8 mouse cellular contexts compared by ENCODE assay signal in genomic region chr4:48278757-48279497, GRCm38 (mm10). TPM values are rescaled to one million over a fixed set of nuclear protein-coding genes. Genes with fewer than 3 reads are reported as not detected.
DNase-seq lines count a peak whose midpoint lies in the region; ATAC-seq and TF ChIP-seq lines count a peak whose summit lies in the region.

No protein-coding gene starts in this region.

- H3K36me3 ChIP-seq in heart, postnatal 0 days (replicated peaks; ENCODE audit: control insufficient read depth, insufficient read depth, low read length) = no peaks in the 10 kb centered on the region
- peaks cover 7% of the 10 kb centered on the region; the same call in 1 of the 2 replicates for H3K36me3 ChIP-seq in limb, embryonic 13.5 days
- 0 out of 2 replicates have a peak, but pooled peaks cover 3% of the 10 kb centered on the region for H3K36me3 ChIP-seq in midbrain, embryonic 14.5 days (ENCODE audit: control insufficient read depth, insufficient read depth, low read length)

- H3K4me1 ChIP-seq in heart, postnatal 0 days (ENCODE audit: control insufficient read depth, insufficient read depth) = peaks cover 9% of the 10 kb centered on the region
- peaks cover 11% of the 10 kb centered on the region for H3K4me1 ChIP-seq in limb, embryonic 13.5 days
- H3K4me1 ChIP-seq in midbrain, embryonic 14.5 days (ENCODE audit: control insufficient read depth, insufficient read depth, low read length) = peaks cover 10% of the 10 kb centered on the region

- TF ChIP-seq CTCF in heart, postnatal 0 days (IDR thresholded peaks at IDR 0.05; ENCODE audit: low read depth) = no peak

- H3K9ac ChIP-seq in heart, postnatal 0 days (replicated peaks; ENCODE audit: low read depth, low read length) = peak overlapping the region; percentile 83
- peak overlapping the region; percentile 95 for H3K9ac ChIP-seq in limb, embryonic 13.5 days
- peak overlapping the region; percentile 61 for H3K9ac ChIP-seq in midbrain, embryonic 14.5 days (replicated peaks; ENCODE audit: low read length)

- DNase-seq in frontal cortex, postnatal 10 days (ENCODE audit: low spot score in 2 of 2) = no peak
- peak; percentile 11 for DNase-seq in urinary bladder, postnatal 25 days (ENCODE audit: low spot score)
- no peak for DNase-seq in urinary bladder, postnatal 10 days (ENCODE audit: low spot score)
- DNase-seq in heart, postnatal 0 days (ENCODE audit: low spot score) = peak; percentile 23
- peak; percentile 33 for DNase-seq in midbrain, embryonic 14.5 days
- no peak for DNase-seq in cerebellum, postnatal 25 days

- ATAC-seq in frontal cortex, adult (ENCODE audit: low TSS enrichment) = peak; percentile 5; the same call in 1 of the 2 replicates
- no peak; the same call in 1 of the 2 replicates for ATAC-seq in heart, postnatal 0 days (ENCODE audit: insufficient read depth, low read depth)
- peak; percentile 59; the same call in 1 of the 2 replicates for ATAC-seq in limb, embryonic 13.5 days (ENCODE audit: low FRiP score, low read depth)
- no peak for ATAC-seq in midbrain, embryonic 14.5 days (ENCODE audit: low FRiP score, low TSS enrichment)

- no peaks in the 10 kb centered on the region for H3K27me3 ChIP-seq in heart, postnatal 0 days (ENCODE audit: control insufficient read depth, insufficient read depth, low read length)
- H3K27me3 ChIP-seq in limb, embryonic 13.5 days = no peaks in the 10 kb centered on the region
- H3K27me3 ChIP-seq in midbrain, embryonic 14.5 days (ENCODE audit: control insufficient read depth, insufficient read depth, low read length) = no peaks in the 10 kb centered on the region

- H3K9me3 ChIP-seq in heart, postnatal 0 days (replicated peaks; ENCODE audit: control insufficient read depth, low read length) = no peaks in the 10 kb centered on the region
- no peaks in the 10 kb centered on the region; the same call in 1 of the 2 replicates for H3K9me3 ChIP-seq in limb, embryonic 13.5 days
- no peaks in the 10 kb centered on the region for H3K9me3 ChIP-seq in midbrain, embryonic 14.5 days (ENCODE audit: control insufficient read depth, low read length)

- no peak for TF ChIP-seq EP300 in heart, postnatal 0 days (IDR thresholded peaks at IDR 0.05; ENCODE audit: low read depth)

- WGBS in heart, postnatal 0 days = under 1% methylated on average over 32 of the region's 34 CpGs
- under 1% methylated on average over 34 of the region's 34 CpGs for WGBS in limb, embryonic 13.5 days
- under 1% methylated on average over 34 of the region's 34 CpGs for whole genome bisulfite sequencing in midbrain, embryonic 14.5 days

- peak overlapping the region; percentile 63 for H3K4me2 ChIP-seq in heart, postnatal 0 days (ENCODE audit: low read depth, low read length)
- H3K4me2 ChIP-seq in limb, embryonic 13.5 days (replicated peaks) = peak overlapping the region; percentile 88
- H3K4me2 ChIP-seq in midbrain, embryonic 14.5 days (ENCODE audit: low read length) = peak overlapping the region; percentile 92

- H3K4me3 ChIP-seq in heart, postnatal 0 days (ENCODE audit: low read depth, low read length) = peak overlapping the region; percentile 76
- H3K4me3 ChIP-seq in limb, embryonic 13.5 days = peak overlapping the region; percentile 98
- peak overlapping the region; percentile 60 for H3K4me3 ChIP-seq in midbrain, embryonic 14.5 days (replicated peaks; ENCODE audit: low read depth, low read length)

- peak overlapping the region; percentile 74 for H3K27ac ChIP-seq in heart, postnatal 0 days (ENCODE audit: low read depth)
- peak overlapping the region; percentile 33; the same call in 1 of the 2 replicates for H3K27ac ChIP-seq in limb, embryonic 13.5 days
- H3K27ac ChIP-seq in midbrain, embryonic 14.5 days (replicated peaks; ENCODE audit: low read depth, low read length) = no peak overlapping the region; the same call in 1 of the 2 replicates

RNA-seq across cellular contexts. Expression of gene Erp44, which starts 0.4 kb away (rescaled TPM):
- total RNA-seq in heart, postnatal 0 days (2014; rRNA removed; ENCODE audit: low replicate concordance) = 14.1 and 14.3 TPM in 2 replicates
- polyA plus RNA-seq in heart, postnatal 0 days (2015; fragmentation: Nextera tagmentation; extraction: Ambion mirVana) = 40.9 and 45.8 TPM in 2 replicates
- polyA plus RNA-seq in limb, embryonic 13.5 days (2015; fragmentation: Nextera tagmentation; extraction: Ambion mirVana) = 81.9 and 89.5 TPM in 2 replicates
- 47.4 and 59.6 TPM in 2 replicates for polyA plus RNA-seq in midbrain, embryonic 14.5 days (2014; fragmentation: Nextera tagmentation; extraction: Ambion mirVana)

RNA-seq across cellular contexts. Expression of gene Invs, which starts 0.6 kb away (rescaled TPM):
- total RNA-seq in heart, postnatal 0 days (2014; rRNA removed; ENCODE audit: low replicate concordance) = 4.3 and 4.4 TPM in 2 replicates
- polyA plus RNA-seq in heart, postnatal 0 days (2015; fragmentation: Nextera tagmentation; extraction: Ambion mirVana) = 1.6 and 2.1 TPM in 2 replicates
- 12.7 and 14.4 TPM in 2 replicates for polyA plus RNA-seq in limb, embryonic 13.5 days (2015; fragmentation: Nextera tagmentation; extraction: Ambion mirVana)
- polyA plus RNA-seq in midbrain, embryonic 14.5 days (2014; fragmentation: Nextera tagmentation; extraction: Ambion mirVana) = 3.9 and 5.3 TPM in 2 replicates

Comparison
In these comparisons a context has a peak if more than half of its experiments do, and no peak if none do; other contexts are left out.
1. DNase-seq: peak in urinary bladder, postnatal 25 days (single experiment), heart, postnatal 0 days (single experiment) and midbrain, embryonic 14.5 days (single experiment); none in frontal cortex, postnatal 10 days (0 of 2), urinary bladder, postnatal 10 days (single experiment) and cerebellum, postnatal 25 days (0 of 2).
2. ATAC-seq: peak in frontal cortex, adult (single experiment) and limb, embryonic 13.5 days (single experiment); none in heart, postnatal 0 days (single experiment) and midbrain, embryonic 14.5 days (single experiment).
3. Peak in every context shown above with its lines, with median percentiles within 50 percentile points of each other: H3K4me2 ChIP-seq, H3K4me3 ChIP-seq and H3K9ac ChIP-seq.